Mouse (Mus musculus): ENCODE data around the gene Cyth3. TPM values are rescaled to one million over a fixed set of nuclear protein-coding genes. Genes with fewer than 3 reads are reported as not detected.

Cyth3 gene
- polyA plus RNA-seq, 1 experiment from 2014 or later = 41.6 TPM

DNA sequence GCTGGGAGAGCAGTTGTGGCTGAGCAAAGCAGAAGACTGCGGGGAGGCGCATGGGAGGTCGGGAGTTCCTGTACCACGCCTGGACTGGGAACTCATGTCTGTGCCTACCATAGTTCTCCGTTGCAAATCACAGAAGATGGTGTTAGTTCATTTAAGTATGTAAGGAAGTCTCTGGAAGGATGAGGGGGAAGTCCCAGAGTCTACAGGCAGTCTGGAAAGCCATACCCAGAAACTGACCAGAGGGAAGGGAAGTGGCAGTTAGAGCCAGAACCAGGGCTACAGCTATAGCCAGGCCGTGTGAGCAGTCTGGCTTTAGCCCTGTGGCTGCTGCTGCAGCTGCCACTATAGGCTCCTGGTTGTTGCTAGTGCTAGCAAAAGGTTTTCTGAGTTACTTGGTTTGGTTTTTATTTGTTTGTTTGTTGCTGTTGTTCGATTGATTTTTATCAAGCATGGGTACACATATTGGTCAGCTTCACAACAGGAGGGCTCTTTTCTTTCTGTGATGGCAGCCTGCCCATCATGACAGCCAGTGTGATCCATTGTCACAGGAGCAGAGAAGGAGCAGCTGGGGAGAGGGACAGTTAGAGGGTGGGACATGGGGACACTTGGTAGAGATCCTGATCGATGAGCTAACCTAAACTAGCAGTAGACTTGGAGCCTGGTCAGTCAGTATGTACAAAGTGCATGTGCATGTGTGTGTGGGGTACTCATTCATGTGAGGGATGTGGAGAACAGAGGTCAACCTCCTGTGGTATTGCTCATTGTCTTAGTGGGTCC is 29.8 kb downstream of the Cyth3 start:
- ATAC-seq = no peak
- Histone ChIP-seq H3K4me1 (ENCODE audit: control insufficient read depth, insufficient read depth, low read depth, low read length) (peaks cover 11% of the 10 kb centered on the region), H3K4me3 (ENCODE audit: low read length) (no peak overlapping the region), H3K27me3 (replicated peaks; ENCODE audit: control insufficient read depth, insufficient read depth, low read length) (no peaks in the 10 kb centered on the region), H3K4me2 (ENCODE audit: low read length) (no peak overlapping the region), H3K9ac (ENCODE audit: low read depth, low read length) (no peak overlapping the region), H3K36me3 (ENCODE audit: control insufficient read depth, insufficient read depth, low read length) (no peaks in the 10 kb centered on the region), H3K9me3 (ENCODE audit: control insufficient read depth, low read length) (no peaks in the 10 kb centered on the region), H3K27ac (ENCODE audit: low read depth, low read length) (no peak overlapping the region)
- WGBS = 74% methylated on average over 8 of the region's 8 CpGs

DNA sequence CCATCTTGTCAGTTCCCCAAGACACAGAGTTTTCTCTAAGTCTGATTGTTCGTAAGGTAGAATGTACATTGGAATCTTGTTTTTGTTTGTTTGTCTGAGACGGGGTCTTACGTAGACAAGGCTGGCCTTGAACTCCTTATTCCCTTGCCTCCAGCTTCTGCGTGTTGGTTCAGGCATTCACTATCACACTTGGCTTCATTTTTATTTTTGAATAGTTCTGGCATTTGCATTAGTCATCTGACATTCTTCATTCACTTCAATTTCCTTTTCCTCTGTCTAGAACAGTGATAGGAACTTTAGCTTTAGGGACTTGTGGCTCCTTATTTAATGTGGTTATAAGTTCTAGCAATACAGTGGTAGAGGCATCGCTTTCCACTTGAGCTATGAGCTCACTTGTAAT is 31.2 kb downstream of the Cyth3 start:
- H3K9me3 ChIP-seq (ENCODE audit: control insufficient read depth, low read length) = no peaks in the 10 kb centered on the region
- H3K4me3 ChIP-seq (ENCODE audit: low read length) = no peak overlapping the region
- H3K27ac ChIP-seq (ENCODE audit: low read depth, low read length) = no peak overlapping the region
- no peak overlapping the region for H3K9ac ChIP-seq (ENCODE audit: low read depth, low read length)
- peaks cover 11% of the 10 kb centered on the region for H3K4me1 ChIP-seq (ENCODE audit: control insufficient read depth, insufficient read depth, low read depth, low read length)
- H3K36me3 ChIP-seq (ENCODE audit: control insufficient read depth, insufficient read depth, low read length) = no peaks in the 10 kb centered on the region
- no peaks in the 10 kb centered on the region for H3K27me3 ChIP-seq (replicated peaks; ENCODE audit: control insufficient read depth, insufficient read depth, low read length)
- H3K4me2 ChIP-seq (ENCODE audit: low read length) = no peak overlapping the region
- ATAC-seq = no peak
- WGBS = 97% methylated on average over 5 of the region's 5 CpGs

DNA sequence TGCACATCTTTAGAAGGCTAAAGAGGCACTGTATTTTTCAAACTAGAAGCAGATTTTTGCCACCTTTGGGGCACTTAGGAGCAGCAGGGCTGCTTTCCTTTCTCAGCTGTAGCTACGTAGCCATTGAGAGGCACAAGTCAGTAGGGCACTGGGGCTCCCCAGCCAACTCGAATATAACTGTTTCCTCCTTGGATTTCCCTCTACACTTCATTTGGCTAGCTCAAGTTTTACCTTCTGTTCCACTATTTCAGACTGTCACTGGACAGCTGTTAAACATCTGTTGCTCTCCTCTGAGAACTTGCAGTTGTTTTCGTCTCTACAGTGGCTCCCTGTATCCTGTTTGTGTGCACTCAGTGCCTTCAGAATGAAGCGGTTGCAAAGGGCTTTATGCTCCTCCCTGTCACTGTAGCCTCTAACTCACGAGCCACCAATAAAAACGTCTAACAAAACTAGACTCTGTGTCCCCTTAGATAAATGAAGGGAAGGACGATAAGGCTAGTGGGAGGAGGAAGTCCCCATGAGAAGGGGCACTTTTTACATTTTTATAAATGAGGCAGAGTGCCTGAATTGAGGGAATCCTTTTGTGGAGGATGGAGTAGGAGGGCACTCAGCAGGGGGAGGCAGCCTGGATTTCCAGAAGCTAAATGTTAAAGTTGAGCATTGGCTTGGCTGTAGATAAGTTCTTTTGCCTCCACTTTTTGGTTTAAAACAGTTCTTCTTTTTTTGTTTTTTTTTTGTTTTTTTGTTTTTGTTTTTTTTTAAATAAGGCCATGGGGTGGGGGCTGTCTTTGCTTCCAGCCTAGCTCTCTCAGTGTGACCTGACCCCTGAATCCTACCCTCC is 32.6 kb downstream of the Cyth3 start:
- no peak for ATAC-seq
- no peaks in the 10 kb centered on the region for H3K9me3 ChIP-seq (ENCODE audit: control insufficient read depth, low read length)

GRCm38 (mm10) chr5:143655511-143655943 is 33.3 kb downstream of the Cyth3 start:
- Histone ChIP-seq H3K9ac (ENCODE audit: low read depth, low read length) (no peak overlapping the region), H3K27ac (ENCODE audit: low read depth, low read length) (no peak overlapping the region), H3K4me3 (ENCODE audit: low read length) (no peak overlapping the region), H3K9me3 (ENCODE audit: control insufficient read depth, low read length) (no peaks in the 10 kb centered on the region), H3K27me3 (replicated peaks; ENCODE audit: control insufficient read depth, insufficient read depth, low read length) (no peaks in the 10 kb centered on the region), H3K4me2 (ENCODE audit: low read length) (no peak overlapping the region), H3K36me3 (ENCODE audit: control insufficient read depth, insufficient read depth, low read length) (no peaks in the 10 kb centered on the region), H3K4me1 (ENCODE audit: control insufficient read depth, insufficient read depth, low read depth, low read length) (peaks cover 11% of the 10 kb centered on the region)
- 57% methylated on average over 4 of the region's 4 CpGs for WGBS
- no peak for ATAC-seq

More for the DNA sequence above, 32.6 kb downstream of the Cyth3 start:
- WGBS = 13% methylated on average over 7 of the region's 7 CpGs
- Histone ChIP-seq H3K27ac (ENCODE audit: low read depth, low read length) (peak overlapping the region; percentile 45; the same call in 1 of the 2 replicates), H3K4me1 (ENCODE audit: control insufficient read depth, insufficient read depth, low read depth, low read length) (peaks cover 11% of the 10 kb centered on the region), H3K4me2 (ENCODE audit: low read length) (no peak overlapping the region), H3K27me3 (replicated peaks; ENCODE audit: control insufficient read depth, insufficient read depth, low read length) (no peaks in the 10 kb centered on the region), H3K9ac (ENCODE audit: low read depth, low read length) (no peak overlapping the region), H3K4me3 (ENCODE audit: low read length) (no peak overlapping the region), H3K36me3 (ENCODE audit: control insufficient read depth, insufficient read depth, low read length) (no peaks in the 10 kb centered on the region)

DNA sequence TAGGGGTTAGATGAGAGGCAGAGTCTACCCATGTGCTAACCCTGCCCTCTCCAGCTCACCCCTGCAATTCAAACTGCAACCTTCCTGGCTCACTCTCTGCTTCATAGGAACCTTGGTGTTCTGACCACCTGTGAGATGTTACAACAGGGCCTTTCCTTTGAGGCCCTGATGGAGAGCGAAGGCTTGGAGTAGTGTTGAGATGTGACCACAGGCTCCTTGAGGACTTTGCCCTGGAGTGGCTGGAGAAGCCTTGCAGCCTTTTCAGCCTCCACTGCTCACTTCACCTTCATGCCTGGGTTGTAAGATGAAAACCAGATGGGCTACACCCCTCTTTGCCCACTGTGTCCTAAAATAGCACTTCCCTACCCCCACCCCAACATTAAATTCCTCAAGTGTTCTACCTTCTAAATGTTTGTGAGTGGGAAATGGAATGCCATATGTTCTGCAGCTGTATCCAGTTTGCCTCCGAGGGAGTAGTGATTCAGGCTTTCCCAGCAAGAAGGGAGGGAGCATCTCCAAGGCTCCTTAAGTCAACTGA is 34.5 kb downstream of the Cyth3 start:
- no peak for ATAC-seq
- WGBS = 79% methylated on average over 2 of the region's 2 CpGs

DNA sequence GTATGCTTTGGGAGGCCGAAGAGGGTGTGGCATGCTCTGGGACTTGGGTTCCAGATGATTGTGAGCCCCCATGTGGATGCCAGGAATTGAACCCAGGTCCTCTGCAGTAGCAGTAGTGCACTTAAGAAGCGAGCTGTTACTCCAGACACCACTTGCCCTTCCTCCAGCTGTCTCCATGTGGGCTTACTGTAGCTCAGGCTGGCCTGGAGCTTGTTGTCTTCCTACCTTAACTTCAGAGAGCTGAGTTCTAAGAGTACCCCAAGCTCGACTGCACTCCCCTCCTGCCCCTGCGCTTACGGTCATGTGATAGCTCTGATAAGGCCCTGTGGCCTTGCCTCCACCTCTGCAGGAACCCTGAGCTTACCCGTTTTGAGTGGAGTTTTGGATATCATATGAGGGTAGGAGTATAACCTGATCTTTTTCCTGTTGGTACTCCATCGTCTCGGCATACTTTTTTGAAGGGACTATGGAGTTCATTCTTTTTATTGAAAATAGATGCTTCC is 36.8 kb downstream of the Cyth3 start:
- Histone ChIP-seq H3K4me1 (ENCODE audit: control insufficient read depth, insufficient read depth, low read depth, low read length) (peaks cover 11% of the 10 kb centered on the region; the same call in 1 of the 2 replicates), H3K9me3 (ENCODE audit: control insufficient read depth, low read length) (no peaks in the 10 kb centered on the region), H3K4me3 (ENCODE audit: low read length) (no peak overlapping the region), H3K27me3 (replicated peaks; ENCODE audit: control insufficient read depth, insufficient read depth, low read length) (no peaks in the 10 kb centered on the region), H3K27ac (ENCODE audit: low read depth, low read length) (no peak overlapping the region), H3K36me3 (ENCODE audit: control insufficient read depth, insufficient read depth, low read length) (no peaks in the 10 kb centered on the region), H3K9ac (ENCODE audit: low read depth, low read length) (no peak overlapping the region), H3K4me2 (ENCODE audit: low read length) (no peak overlapping the region)
- WGBS = 90% methylated on average over 8 of the region's 8 CpGs
- ATAC-seq = no peak

More for the DNA sequence above, 34.5 kb downstream of the Cyth3 start:
- Histone ChIP-seq H3K27me3 (replicated peaks; ENCODE audit: control insufficient read depth, insufficient read depth, low read length) (no peaks in the 10 kb centered on the region), H3K9ac (ENCODE audit: low read depth, low read length) (no peak overlapping the region), H3K4me1 (ENCODE audit: control insufficient read depth, insufficient read depth, low read depth, low read length) (peaks cover 11% of the 10 kb centered on the region), H3K27ac (ENCODE audit: low read depth, low read length) (no peak overlapping the region), H3K36me3 (ENCODE audit: control insufficient read depth, insufficient read depth, low read length) (no peaks in the 10 kb centered on the region), H3K4me3 (ENCODE audit: low read length) (no peak overlapping the region), H3K9me3 (ENCODE audit: control insufficient read depth, low read length) (no peaks in the 10 kb centered on the region), H3K4me2 (ENCODE audit: low read length) (no peak overlapping the region)

DNA sequence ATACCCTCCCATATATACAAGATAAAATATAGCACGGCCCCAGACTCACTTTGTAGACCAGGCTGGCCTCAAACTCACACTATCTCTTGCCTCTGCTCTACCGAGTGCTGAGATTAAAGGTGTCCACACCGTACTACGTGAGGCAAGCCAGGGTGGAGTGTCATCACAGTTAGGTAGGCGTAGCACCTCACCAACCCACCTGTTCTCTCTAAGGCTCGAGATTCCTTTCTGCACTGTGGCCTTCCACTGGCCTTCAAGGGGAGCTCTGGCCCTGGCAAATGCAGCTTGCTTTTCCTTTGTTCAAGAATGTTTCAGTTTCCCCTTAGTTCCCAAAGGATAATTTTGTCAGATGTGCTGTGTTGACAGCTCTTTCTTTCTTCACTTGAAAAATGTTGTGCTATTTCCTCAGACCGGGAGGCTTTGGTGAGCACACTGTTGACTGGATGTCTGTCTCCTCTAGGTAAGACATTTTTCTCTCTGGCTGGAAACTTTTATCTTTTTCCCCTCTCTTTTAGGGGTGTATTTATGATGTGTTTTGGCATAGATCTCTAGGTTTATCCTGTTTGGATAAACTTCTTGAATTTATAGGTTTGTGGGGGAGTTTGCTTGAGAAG is 40.9 kb downstream of the Cyth3 start:
- no peak overlapping the region for H3K27ac ChIP-seq (ENCODE audit: low read depth, low read length)
- H3K9me3 ChIP-seq (ENCODE audit: control insufficient read depth, low read length) = no peaks in the 10 kb centered on the region
- ATAC-seq = no peak
- no peaks in the 10 kb centered on the region for H3K4me1 ChIP-seq (ENCODE audit: control insufficient read depth, insufficient read depth, low read depth, low read length)
- whole genome bisulfite sequencing = 84% methylated on average over 7 of the region's 7 CpGs
- H3K4me3 ChIP-seq (ENCODE audit: low read length) = no peak overlapping the region
- no peaks in the 10 kb centered on the region for H3K36me3 ChIP-seq (ENCODE audit: control insufficient read depth, insufficient read depth, low read length)
- H3K9ac ChIP-seq (ENCODE audit: low read depth, low read length) = no peak overlapping the region
- no peaks in the 10 kb centered on the region for H3K27me3 ChIP-seq (replicated peaks; ENCODE audit: control insufficient read depth, insufficient read depth, low read length)
- no peak overlapping the region for H3K4me2 ChIP-seq (ENCODE audit: low read length)

- Histone ChIP-seq H3K36me3 (ENCODE audit: control insufficient read depth, insufficient read depth, low read length) (no peaks in the 10 kb centered on the region), H3K27me3 (replicated peaks; ENCODE audit: control insufficient read depth, insufficient read depth, low read length) (no peaks in the 10 kb centered on the region), H3K4me1 (ENCODE audit: control insufficient read depth, insufficient read depth, low read depth, low read length) (no peaks in the 10 kb centered on the region; the same call in 1 of the 2 replicates), H3K9ac (ENCODE audit: low read depth, low read length) (no peak overlapping the region), H3K9me3 (ENCODE audit: control insufficient read depth, low read length) (no peaks in the 10 kb centered on the region), H3K4me2 (ENCODE audit: low read length) (no peak overlapping the region), H3K27ac (ENCODE audit: low read depth, low read length) (no peak overlapping the region), H3K4me3 (ENCODE audit: low read length) (no peak overlapping the region)
- ATAC-seq = no peak
- WGBS = 92% methylated on average over 2 of the region's 2 CpGs
These were observed 43.3 kb downstream of the Cyth3 start for GRCm38 (mm10) chr5:143665561-143665960.
